Mouse (Mus musculus) thymus, postnatal 36 days (tissue): ENCODE data around the gene Sgsm3.

Experiments used
- DNase-seq, 2 experiments: peaks; one replicate each; pipeline ENCODE4 v3.0.0; 2022; ENCODE audit warnings: mixed read lengths in 2 of 2

Gene Sgsm3

GRCm38 (mm10) chr15:80977620-80978334 lies at the start of gene Sgsm3:
Gene Sgsm3 (plus strand): TSS chr15:80977765.
- peak; percentile 82 to 88 for DNase-seq

GRCm38 (mm10) chr15:80928811-80929355 lies 48.7 kb upstream of the Sgsm3 start:
- peak; percentile 21 to 55 for DNase-seq

DNA sequence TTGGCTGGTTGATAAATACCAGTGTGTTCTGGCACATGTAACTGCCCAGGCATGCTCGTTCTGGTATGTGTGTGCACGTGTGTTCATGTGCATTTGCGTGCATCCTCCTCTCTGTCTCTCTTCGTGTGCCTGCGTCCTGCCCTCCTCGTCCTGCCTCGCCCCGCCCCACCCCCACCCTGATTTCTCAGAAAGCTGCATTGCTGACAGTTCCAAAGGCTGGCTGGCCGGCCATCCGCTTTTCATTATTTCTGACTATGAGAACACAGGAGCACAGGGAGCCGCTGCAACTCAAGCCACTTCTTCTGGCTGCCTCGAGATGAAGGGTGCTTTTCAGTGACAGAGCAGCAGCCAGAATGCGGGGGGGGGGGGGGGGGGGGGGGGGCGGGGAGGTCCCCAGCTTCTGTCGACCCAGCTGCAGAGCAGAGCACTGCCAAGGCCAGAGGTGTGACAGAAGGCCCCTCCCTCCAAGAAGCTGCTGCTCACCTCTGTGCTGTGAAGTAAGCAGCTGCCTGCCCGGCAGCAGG lies 47.5 kb upstream of the Sgsm3 start:
- DNase-seq = peak; percentile 56 to 80

GRCm38 (mm10) chr15:80930676-80931320 lies 46.8 kb upstream of the Sgsm3 start:
- peak; percentile 56 to 68 for DNase-seq

DNA sequence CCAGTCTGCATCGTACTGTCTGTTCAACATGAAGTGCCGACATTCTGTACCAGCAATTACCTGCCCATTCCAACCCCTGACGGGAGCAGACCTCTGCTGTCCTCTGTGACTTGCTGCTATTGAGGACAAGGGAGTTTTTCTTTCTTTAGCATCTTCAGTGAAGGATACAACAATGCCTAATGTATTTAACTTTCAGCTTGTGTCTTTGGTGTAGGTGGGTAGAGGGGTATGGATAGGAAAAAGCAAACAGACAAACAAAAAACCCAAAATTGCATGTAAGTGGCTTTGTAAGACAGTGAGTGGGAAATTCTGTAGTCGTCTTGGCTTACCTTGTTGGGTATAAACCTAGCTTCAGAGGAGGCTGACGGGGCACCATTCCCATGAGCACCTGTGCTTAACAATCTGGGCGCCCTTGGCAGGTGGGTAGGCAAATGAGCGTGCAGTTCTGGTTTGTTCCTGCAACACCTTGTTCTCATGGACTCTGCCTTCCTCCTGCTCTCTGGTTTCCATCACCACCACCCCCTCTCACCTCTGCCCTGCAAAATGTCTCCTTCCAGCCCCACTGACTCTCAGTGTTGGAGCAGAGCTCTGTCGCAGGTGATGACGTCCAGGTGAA lies 46.1 kb upstream of the Sgsm3 start:
- DNase-seq = peak; percentile 41 to 52

- peak in 1 of 2 experiments; percentile 37 for DNase-seq
These were observed 42.7 kb upstream of the Sgsm3 start for GRCm38 (mm10) chr15:80934841-80935240.

GRCm38 (mm10) chr15:80936686-80937085 lies 40.9 kb upstream of the Sgsm3 start:
- DNase-seq = no peak

- DNase-seq = no peak
These were observed 39.0 kb upstream of the Sgsm3 start for GRCm38 (mm10) chr15:80938615-80939014.

- no peak for DNase-seq
These were observed 38.2 kb upstream of the Sgsm3 start for GRCm38 (mm10) chr15:80939401-80939800.

DNA sequence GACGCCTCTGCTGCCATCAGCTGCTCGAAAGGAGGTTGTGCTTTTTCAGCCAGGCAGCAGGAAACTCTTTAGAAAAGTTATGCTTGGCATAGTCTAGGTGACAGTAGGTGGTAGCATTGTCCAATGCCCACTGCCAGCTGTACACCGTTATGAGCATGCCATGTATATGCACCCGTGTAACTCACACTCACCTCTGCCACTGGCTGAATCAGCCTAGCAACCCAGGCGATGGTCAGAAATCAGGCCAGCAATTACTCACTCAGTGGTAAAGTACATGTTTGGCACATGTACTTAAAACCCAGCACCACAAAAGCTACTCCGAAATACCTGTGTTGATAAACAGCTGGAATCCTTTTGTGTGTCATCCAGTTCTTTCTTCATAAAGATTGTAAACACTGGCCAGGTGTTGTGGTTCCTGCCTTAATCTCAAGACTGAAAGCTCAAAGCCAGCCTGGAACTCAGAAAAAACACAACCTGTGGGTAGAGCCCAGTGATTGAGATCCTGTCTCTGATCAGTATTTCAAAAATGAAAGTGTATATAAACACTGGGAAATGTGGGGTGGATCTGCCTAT lies 36.0 kb upstream of the Sgsm3 start:
- peak in 1 of 2 experiments; percentile 32 for DNase-seq

DNA sequence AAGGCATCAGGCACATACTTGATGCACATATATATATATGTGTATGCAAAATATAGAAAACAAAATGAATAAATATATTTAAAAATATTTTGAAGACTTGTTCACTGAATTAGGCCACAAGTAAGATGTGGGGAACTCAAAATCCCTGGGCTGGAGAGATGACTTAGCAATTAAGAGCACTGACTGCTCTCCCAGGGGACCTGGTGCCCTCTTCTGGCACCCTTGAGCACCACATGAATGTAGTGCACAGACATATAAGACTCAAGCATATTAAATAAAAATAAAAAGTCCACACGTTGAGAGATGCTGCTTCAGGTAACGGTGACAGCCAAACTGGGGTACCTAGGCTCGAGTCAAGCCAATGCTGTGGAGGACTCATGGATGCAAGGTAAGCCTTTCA lies 31.7 kb upstream of the Sgsm3 start:
- DNase-seq = peak; percentile 59 to 72

DNA sequence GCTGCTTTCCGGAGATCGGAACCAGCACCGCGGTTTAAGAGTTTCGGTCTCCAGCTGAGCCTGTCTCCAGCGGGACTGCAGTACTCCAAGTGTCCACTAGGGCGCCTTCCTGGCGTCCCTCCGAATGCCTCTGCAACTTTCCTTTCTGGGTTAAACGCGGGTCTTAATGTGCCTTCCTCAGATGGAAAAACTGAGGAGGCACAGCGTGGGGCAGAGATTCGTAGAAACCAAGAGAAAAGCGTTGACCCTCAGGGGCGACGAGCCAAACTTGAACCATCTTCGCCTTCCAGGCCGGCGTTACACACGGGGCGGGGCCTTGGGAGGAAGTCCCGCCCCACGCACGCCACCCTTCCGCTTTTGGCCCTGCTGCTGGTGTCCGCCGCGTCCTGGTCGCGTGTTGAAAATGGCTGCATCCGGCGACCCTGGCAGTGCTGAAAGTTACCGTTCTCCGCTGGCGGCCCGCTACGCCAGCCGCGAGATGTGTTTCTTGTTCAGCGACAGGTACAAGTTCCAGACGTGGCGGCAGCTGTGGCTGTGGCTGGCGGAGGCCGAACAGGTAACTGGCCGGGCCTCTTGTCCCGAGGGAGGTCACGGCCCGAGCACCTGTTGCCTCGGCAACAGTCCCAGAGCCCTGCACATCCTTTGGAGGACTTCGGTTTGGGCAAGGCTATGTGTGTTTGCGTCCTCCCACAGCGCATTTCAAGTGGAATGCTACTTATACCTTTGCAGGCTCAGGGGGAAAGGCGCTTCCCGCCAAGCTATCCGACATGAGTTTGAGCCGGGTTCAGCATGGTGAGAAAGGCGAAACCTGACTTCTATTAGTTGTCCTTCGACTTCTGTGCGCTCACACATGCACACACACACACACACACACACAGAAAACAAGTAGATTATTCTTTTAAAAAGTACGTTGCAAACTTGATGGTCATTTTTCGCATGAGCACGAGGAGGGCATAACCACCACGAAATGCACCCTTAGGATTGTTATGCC lies 29.1 kb upstream of the Sgsm3 start, which contains the start of gene Adsl:
Adsl (plus strand) TSS at position 346 of the 991 bp plus-strand sequence.
- DNase-seq = peak; percentile 85 to 86

DNA sequence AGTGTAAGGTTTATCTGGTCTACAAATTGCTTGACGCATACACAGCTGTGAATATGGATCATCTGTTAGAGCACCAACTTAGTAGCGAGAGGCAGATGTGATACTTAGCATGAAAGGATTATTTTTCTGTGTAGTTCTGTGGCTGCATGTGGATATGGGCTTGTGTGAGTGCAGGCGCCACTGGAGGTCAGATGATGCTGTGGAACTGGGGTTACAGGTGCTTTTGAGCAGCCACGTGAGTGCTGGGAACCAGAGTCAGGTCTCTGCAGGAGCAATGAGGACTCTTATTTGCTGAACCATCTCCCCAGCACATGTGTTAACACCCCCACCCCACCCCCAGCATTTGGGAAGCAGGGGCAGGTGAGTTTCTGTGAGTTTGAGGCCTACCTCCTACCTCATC lies 28.1 kb upstream of the Sgsm3 start:
- DNase-seq = peak in 1 of 2 experiments; percentile 16

DNA sequence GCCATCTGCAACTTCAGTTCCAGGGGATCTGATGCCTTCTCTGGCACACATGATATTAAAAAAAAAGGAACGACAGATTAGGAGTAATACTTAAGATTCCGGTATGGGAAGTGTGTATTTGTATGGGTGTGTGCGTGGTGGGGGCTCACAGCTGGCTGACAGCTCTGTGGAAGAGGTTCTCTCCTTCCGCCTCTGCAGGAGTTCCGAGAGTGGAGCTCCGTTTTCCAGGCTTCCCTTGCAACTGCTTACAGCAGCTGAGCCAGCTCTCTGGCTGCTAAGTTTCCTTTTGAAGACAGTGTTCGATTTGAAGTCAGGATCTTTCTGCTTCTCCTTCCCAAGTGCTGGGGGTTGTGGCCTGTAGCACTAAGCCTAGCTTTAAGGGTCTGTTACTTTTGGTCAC lies 27.5 kb upstream of the Sgsm3 start:
- DNase-seq = no peak

DNA sequence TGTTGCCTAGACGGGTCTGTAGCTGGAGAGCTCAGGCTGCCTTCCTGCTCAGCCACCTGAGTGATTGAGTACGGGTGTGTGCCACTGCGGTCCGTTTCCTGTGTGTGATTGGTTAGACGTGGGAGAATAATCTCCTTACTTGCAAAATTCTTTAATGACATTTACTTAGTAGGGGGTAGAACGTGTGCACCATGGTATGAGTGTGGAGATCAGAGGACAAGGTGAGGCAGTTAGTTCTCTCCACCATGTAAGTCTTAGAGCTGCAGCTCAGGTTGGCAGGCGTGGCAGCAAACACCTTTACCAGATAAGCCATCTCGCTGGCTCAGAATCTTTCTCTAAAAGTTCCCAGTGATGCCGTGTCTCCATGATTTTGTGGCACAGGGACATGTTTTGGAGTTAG lies 23.6 kb upstream of the Sgsm3 start:
- DNase-seq = no peak

- no peak for DNase-seq
These were observed 22.7 kb upstream of the Sgsm3 start for GRCm38 (mm10) chr15:80954861-80955260.

GRCm38 (mm10) chr15:80955836-80956438 lies 21.6 kb upstream of the Sgsm3 start:
- DNase-seq = no peak

GRCm38 (mm10) chr15:80969371-80969770 lies 8.2 kb upstream of the Sgsm3 start:
- DNase-seq = no peak

- no peak for DNase-seq
These were observed 3.3 kb upstream of the Sgsm3 start for GRCm38 (mm10) chr15:80974311-80974710.

DNA sequence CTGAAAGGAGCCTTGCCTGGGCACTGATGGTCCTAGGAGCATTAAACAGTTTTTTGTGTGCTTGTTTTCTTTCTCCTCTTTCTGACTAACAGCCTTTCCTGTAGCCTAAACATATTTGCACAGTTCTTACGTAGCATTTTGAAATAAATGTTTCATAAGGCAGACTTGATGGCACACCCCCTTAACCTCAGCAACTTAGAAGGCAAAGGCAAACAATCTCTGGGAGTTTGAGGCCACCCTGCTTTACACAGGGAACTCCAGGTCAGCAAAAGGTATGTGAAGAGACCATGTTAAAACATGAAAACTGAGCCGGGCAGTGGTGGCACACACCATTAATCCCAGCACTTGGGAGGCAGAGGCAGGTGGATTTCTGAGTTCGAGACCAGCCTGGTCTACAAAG lies 1.9 kb upstream of the Sgsm3 start:
- no peak for DNase-seq

DNA sequence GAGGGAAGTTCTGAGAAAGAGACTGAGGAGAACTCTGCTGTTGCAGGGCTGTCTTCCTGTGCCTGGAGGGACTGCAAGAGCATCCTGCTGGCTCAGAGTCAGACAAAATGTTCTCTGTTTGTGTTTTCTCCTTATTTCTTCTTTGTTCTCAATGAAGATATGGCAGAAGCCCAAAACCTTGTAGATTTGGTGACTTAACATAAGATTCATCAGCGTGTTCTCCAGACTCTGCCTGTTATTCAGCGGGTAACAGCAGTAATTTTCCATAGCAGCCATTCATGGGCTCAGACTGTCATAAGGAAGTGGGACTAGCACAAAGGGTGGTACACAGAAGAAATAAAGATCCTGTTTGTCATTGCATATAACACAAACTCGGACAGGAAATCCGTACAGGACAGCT lies 2.0 kb downstream of the Sgsm3 start:
- DNase-seq = no peak
